Mouse (Mus musculus) telencephalon, adult 2 months (tissue): ENCODE data around the gene Vmn2r100.

ENCODE experiments used
- DNase-seq: peaks from one replicate; pipeline ENCODE4 v3.0.0-alpha.2; 2011; ENCODE audit warnings: low read depth, low spot score

Vmn2r100 gene

GRCm38 (mm10) chr17:19504432-19504831, at the start of gene Vmn2r100:
Vmn2r100 (plus strand) TSS chr17:19504732.
- no peak for DNase-seq

- no peak for DNase-seq
Observed at GRCm38 (mm10) chr17:19482866-19483265, 21.7 kb upstream of the Vmn2r100 start.

- DNase-seq: no peak
Observed at GRCm38 (mm10) chr17:19576927-19577326, 72.4 kb downstream of the Vmn2r100 start, which contains the start of gene Vmn2r101. Vmn2r101 (plus strand) TSS chr17:19577227.
